Mouse (Mus musculus) regulatory T cell (primary cell): ENCODE results near the gene Erf.

ENCODE experiments used
- in situ Hi-C: fragments of 300-600 bp; cut with MboI, MseI; formaldehyde crosslinking; loops from one replicate; pipeline ENCODE4 v1.15.1; 2025; ENCODE audit warnings: high pct_unique_total_duplicates

Erf gene

DNA sequence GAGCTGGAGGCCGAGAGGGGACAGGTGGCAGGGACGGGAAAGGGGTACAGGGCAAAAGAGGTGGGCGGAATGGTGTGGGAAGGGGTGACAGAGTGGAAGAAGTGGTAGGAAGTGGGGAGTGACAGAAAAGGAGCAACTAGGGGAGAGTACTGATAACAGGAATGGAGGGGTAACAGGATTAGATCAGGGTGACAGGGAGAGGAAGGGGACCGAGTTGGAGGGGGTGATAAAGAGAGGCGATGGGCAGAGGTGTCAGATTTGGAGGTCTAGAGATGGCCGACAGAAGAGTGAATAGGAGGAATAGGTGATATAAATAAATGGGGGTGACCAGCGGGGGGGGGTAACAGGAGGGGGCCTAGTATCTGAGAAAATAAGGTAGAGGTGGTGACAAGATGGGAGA is 18.0 kb upstream of the Erf start:
- in situ Hi-C loops: loop anchor here (25.0 kb wide), 1 partner anchor 1919 kb away; the partner anchor contains the start of genes BC024978, Gm21983, Mia and Rab4b

DNA sequence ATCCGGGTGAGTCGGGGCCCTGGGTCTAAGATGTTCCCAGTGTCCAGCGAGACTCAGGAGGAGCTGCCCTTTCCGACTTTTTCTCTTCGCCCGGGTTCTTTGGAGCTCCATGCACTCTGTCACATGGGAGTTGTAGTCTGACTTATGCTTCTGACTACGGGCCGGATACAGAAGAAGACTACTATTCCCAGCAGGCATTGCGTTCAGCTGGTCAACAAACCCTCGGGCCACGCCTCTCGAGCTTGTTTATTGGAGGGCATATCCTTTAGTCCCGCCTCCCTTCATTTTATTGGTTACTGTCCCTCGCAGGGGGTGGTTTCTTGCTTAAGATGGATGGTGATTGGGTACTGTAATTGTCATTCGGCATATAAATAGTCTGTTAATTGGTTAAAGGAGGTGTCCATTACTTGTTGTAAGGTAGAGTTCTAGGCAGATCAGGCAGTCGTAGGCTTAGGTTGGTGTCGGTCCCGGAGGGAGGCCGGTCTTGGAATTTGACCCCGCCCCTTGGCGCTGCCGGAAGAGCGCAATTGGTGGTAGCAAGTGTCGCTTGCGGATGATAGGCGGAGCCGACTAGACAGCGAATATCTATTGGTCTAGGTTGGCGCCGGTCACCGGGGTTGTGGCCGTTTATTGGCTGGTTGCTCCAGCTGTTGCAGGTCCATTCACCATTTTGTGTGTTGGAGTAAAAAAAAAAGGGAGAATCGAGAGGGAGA is 17.3 kb upstream of the Erf start:
- in situ Hi-C loops: loop anchor here (25.0 kb wide), 1 partner anchor 1919 kb away; the partner anchor contains the start of genes BC024978, Gm21983, Mia and Rab4b

DNA sequence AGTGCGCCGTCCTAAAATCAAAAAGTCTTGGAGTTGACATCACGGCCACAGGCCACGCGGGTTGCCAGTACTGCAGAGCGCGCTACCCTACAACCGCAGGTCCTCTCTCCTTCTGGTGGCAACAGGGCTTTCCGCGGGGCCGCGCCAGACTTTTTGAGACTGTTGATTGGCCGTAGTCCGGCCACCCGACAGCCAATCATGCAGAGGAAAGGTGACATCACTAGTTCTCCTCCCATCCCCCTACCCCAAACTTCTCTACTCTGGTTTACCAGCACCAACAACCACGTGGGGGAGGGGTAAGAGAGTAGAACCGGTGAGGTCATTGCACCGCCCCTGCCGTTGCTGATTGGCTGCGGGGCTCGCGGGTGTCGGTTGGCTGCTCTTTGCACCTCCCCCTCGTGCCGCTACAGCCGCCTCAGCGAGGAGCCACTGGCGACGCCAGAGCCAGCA is 16.8 kb upstream of the Erf start, which contains the start of gene Cic:
Gene Cic (plus strand): TSS at position 404 of the 450 bp plus-strand sequence.
- in situ Hi-C loops: loop anchor here (25.0 kb wide), 1 partner anchor 1920 kb away; the partner anchor contains the start of genes BC024978, Gm21983, Mia and Rab4b

DNA sequence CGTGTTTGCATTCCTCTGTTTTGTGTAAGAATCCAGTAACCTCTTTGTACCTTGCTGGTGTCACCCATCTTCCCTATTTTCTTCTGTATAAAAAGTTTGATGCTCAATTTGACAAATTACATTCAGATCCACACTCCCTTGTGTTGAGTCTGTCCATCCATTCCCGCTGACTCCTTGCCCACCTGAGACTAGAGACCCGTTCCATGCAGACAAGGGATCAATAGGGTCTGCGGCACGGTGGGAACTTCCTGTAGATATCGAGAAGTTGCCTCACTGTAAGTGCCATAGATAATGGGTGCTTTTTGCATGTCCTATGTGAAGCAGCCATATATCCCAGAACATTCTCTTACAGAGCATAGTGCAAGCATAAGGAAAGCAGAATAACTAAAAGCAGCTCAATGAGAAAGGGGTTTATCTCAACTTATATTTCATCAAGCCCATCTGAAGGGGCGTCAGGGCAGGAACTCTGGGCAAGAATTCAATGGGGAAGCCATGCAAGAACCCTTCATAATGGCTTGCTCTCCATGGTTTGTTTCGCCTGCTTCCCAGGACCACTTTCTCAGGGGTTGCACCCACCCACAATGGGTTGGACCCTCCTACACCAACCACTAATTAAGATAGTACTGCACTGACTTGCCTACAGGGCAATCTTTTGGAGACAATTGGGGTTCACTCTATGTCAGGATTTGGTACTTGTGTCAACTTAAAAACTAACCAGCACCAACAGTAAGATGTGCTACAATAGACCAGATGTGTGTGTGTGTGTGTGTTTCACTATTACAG is 15.8 kb upstream of the Erf start:
- in situ Hi-C loops: loop anchor here (25.0 kb wide), 1 partner anchor 1921 kb away; the partner anchor contains the start of genes BC024978, Gm21983, Mia and Rab4b

DNA sequence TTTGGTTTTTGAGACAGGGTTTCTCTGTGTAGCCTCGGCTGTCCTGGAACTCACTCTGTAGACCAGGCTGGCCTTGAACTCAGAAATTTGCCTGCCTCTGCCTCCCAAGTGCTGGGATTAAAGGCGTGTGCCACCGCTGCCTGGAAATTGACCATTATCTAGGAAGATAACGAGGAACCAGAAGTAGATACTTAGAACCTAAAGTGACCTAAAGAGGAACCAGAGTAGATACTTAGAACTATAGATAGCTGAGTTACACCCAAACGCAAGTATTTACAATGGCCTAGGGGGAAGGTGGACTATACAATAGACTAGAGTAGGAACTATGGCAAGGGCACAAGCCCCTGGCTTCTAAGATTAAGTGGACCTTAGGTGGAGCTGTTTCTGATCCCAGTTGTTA is 15.2 kb upstream of the Erf start:
- in situ Hi-C loops: loop anchor here (25.0 kb wide), 1 partner anchor 1922 kb away; the partner anchor contains the start of genes BC024978, Gm21983, Mia and Rab4b

DNA sequence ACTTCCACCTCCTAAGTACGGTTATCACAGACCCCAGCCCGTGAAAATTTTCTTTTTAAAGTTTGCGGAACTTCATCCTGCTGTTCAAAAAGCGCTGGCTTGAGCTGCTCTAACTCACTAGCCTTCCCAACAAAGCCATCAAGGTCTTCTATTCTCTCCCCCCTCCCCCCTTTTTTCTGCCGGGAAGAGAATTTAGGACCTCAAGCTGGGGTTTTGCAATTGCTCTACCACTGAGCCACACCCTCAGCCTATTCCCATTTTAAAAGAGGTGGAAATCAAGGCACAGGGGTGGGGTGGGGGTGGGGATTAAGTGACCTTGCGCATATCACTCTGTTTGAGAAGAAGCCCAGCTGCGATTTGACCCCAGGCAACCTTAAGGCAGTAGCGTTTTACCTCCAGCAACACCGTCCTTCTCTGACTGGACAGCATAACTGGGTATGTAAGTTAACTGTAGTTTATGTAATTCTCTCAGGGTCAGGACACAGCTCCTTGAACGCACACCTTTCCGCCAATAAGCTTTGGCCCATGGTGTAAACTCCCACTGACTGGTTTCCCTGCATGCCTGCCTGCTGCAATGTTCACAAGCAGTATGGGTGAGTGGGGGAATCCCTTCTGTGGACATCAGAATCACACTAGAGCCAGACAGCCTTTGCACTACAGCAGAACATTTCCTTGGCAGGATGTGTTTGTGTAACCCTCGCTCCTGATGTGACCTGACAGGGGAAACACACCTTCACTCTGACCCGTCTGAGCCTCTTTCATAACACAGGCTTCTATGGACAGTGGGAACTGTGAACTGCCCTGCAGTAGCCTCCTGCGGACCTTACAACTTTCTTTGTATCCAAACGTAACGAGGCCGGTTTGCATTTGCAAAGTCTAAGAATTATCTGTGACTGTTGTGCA is 13.7 kb upstream of the Erf start:
- in situ Hi-C loops: loop anchor here (25.0 kb wide), 1 partner anchor 1923 kb away; the partner anchor contains the start of genes BC024978, Gm21983, Mia and Rab4b

DNA sequence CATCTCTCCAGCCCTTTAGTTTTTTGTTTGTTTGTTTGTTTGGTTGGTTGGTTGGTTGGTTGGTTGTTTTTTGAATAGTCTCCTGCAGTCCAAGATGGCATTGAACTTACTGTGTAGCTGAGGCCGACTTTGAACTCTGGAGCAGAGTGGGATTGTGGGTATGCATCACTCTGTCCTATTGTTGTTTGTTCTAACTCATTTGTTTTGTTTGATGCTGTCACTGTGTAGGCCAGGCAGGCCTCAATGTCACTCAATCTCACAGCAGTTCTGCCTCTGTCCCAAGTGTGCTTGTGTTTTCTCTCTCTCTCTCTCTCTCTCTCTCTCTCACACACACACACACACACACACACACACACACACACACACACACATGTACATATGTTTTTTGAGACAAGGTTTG is 11.3 kb upstream of the Erf start:
- in situ Hi-C loops: loop anchor here (25.0 kb wide), 1 partner anchor 1925 kb away; the partner anchor contains the start of genes BC024978, Gm21983, Mia and Rab4b

DNA sequence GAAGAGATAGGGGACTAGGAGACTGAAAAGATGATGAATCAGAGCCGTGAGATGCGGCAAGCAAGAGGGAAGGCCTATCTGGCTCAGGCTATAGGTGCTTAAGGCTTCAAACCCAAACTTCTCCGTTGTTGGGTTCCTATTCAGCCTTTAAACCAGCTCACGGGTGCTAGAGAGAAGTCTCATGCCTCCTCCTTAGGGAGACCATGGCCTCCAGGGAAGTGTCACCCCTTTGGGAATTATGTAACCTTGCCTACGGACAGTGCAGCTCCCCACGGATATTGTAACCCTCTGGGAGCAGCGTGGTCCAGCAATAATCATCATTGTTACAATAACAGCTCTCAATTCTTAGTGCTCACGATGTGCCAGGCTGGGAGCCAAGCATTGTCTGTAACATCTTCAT is 1.3 kb upstream of the Erf start:
- in situ Hi-C loops: loop anchor here (25.0 kb wide), 1 partner anchor 1935 kb away; the partner anchor contains the start of genes BC024978, Gm21983, Mia and Rab4b

DNA sequence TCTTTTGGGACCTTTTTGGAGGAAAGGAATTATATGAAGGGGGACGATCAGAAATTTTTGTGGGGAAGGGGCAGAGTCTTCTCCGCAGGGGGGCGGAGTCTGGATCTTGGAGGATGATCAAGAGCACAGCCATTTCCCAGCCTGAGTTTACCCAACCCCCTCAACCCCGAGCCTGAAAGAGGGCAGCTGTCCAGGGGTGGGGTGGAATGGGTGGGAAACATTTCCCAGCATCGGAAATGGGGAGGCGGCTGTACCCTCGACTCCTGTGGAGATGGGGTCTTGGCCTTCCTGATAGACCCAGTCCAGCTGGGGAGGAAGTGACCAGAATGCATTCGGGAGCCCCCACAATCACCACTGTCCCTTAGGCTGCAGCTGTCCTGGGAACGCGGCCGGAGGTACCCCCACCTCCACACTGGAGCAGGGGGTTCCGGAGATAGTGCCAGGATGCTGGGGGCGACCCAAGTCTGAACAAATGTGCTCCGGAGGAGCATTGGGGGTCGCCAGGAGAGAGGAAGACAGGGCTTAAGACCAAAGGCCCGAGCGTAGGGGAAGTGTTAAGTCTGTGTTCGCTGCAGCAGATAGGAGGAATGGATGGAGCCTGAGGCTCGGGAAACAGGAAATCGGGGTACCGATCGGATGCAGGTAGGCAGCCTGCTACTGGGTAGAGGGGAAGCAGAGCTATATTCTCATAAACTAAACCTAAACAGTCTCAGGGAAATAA is 670 bp upstream of the Erf start:
- in situ Hi-C loops: loop anchor here (25.0 kb wide), 1 partner anchor 1936 kb away; the partner anchor contains the start of genes BC024978, Gm21983, Mia and Rab4b

DNA sequence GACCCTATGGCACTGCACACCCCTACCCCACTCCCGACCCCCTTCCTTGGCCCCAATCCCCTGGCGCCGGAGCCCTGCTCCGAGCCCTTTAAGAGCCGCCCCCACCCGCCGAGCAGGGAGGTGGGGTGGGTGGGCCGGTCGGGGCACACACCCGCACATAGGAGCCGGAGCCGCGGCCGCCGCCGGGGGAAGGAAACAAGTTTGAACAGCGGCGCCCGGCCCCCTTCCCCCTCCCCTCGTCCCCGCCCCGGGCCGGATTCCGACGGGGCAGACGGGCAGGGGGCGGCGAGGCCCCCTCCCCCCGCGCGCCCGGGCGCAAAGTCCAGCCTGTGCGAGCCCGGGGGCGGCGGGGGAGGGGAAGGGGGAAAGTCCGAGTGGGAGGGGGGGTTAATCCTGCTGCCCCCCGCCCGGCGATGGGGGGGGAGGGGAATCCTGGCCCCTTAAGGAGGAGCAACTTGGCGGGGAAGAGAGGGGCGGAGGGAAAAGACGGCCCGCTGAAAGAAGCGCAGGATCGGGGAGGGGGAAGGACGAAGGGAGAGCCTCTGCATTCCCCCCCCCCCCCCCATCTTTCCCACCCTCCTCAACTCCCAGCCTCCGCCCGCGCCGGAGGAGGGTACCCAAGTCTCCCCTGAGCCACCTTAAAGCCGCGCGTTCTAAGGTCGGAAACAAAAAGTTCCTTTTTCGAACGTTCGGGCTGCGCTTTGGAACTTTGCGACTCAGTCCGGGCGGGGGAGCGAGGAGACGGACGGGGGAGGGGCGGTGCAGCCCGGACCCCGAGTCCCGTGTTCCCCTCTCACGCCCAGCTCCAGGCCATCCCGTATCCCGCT is 1.0 kb downstream of the Erf start:
- in situ Hi-C loops: loop anchor here (25.0 kb wide), 1 partner anchor 1938 kb away; the partner anchor contains the start of genes BC024978, Gm21983, Mia and Rab4b

DNA sequence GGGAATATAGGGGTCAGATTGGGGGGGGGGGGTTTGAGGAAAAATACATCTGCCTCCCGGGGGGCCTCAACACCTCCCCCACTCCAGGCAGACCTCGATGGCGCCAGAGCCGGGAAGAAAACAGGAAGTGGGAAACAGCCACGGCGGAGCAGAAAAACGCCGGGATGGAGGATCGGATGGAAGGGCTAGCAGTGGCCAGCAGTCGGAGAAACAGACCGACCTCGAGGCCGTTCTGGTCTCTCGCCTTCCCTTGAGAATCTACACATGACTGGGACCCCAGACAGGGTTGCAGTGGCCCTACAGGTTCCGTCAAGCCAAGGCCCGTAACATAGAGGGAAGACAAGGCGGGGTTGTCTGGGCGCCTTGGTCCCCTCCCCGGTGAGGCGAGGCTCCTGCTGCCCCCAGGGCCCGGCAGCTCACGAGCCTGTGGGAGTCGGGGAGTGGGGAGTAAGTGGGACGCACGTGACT is 1.7 kb downstream of the Erf start:
- in situ Hi-C loops: no loop called here

DNA sequence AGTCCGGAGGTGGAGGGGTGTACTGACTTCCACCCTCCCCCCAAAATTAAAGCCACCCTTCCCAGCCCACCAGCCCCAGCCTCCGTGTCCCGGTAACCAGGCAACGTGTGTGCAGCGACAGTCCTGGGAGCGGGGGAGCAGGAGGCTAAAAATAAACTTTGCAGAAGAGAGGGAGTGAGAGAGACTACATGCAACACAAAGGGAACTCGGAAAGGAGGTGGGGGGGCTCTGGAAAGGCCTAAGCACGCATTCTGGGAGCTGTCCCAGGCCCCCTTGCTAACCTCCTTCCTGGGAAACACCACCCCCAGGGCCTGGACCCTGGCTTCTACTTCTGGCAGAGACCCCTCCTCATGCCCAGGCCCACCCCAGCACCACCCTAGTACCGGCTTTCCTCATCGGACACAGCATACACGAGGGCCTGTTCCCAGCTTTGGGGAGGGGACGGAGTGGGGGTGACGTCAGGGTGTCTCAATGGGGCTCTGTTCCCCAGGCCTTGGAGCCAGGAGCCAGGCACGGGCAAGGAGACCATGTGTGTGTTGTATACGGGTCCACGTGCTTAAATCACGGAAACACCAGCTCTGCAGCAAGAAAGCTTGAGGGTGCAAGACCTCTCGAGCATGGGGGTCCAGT is 2.4 kb downstream of the Erf start:
- in situ Hi-C loops: no loop called here

DNA sequence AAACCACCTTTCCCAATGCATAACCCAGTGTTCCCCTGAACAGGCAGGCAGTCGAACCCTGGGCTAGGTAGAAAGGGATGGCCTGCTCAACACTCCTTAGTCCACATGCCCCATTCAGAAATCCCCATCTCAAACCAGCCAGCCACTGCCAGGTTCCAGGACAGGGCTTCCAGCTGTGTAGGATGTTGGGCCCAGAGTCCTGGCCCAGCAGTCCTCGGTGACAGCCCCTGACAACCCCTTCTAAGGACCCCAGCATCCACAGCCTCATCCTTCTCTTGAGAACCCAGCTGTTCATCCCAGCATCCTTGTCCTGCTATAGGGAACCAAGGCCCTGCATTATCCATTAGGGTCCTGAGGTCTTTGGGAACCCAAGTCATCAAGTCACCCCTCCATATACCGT is 3.1 kb downstream of the Erf start:
- in situ Hi-C loops: no loop called here

DNA sequence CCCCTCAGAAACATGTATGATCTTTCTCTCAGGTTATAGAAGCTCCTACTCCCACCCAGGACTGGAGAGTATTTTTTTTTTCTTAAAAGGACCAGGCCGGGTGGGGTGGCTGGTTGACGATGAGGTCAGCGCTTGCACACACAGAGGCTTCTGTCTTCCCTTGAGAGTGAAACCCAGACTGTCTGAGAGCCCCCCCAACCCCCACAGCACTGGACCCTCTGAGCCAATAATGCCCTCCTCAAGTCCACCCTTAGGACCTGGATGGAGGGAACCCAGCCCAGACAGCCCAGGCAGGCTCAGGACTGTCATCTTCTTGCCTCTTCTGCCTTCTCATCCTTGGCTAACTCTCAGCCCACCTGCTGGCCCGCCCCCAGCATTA is 3.8 kb downstream of the Erf start:
- in situ Hi-C loops: no loop called here

DNA sequence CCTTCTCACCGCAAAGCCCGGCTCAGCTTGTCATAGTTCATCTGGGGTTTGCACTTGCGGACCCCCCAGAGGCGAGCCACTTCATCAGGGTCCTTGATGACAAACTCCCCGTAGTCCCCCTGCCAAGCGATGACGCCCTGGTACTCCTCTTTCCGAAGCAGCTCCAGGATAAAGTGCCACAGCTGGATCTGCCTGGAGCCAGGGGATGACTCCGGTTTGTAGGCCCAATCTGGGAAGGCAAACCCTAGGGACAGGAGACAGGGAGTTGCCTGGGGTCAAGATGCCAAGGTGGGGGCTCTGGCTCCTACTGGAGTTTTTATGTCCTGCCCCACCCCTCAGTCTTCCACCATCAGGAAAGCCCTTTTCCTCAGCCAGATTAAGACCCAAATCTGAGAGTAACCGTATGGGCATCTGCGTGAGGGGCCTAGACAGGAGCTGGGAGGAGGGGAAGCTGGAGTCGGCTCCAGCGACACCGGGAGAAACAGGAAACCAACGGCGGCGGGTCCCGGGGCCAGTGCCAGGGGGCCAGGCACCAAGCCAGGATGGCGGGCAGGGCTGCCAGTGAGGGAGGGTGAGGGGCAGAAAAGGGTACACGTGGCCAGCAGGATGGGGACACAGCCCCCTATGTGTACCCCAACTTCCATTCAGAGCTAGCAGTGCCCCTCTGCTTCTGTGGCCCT is 4.3 kb downstream of the Erf start:
- in situ Hi-C loops: no loop called here

DNA sequence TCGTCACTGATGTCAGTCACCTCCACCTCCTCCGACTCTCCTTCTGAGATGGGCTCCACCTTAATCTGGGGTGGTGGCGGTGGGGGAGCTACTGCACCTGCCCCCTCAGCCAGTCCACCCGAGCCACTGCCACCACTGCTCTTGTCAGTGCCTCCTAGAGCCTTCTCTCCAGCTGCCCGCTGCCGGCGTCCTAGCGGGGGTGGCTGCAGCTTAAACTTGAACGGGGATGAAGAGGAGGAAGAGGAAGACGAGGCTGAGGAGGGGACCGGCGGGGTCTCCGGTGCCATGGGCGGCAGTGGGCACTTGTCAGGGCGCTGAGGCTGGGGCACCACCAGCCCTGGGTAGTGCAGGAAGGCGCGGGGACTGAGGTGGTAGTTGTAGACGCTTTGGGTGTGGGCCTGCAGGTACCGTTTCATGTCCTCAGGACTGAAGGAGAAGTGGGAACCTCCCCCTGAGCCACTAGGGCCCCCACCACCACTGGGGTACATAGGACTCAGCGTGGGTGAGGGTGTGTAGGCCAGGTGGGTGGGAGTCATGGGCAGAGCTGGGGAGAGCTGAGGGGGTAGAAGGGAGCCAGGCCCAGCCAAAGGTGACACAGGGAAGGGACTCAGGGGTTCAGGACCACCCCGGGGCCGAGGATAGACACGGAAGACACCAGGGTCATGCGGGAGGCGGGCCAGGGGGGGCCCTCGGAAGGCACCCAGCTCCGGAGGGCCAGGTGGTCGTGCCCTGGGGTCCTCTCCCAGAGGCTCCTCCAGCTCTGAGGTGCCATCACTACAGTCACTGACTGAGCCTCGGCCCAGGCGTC is 5.8 kb downstream of the Erf start:
- in situ Hi-C loops: no loop called here

DNA sequence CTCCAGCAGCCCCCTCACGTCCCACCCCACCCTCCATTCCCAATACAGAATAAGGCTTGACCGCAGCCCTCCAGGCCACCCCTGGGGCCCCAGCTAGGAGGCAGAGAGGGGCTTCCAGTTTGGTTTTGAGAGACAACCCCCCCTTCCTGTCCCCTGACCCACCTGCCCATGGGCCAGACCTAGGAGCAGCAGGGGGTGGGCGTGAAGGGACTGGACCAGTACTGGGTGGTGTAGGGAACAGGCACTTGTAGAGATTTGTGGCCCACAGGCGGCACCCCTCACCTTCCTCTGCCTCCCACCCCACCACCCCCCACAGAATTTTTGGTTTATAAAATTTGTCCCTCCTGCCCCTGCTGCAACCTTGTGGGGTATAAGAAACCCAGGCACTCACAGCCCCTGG is 7.2 kb downstream of the Erf start:
- in situ Hi-C loops: no loop called here
